Mouse (Mus musculus) CH12.LX (cell line): Measurements from ENCODE around the gene Keg1. TPM values are rescaled to one million over a fixed set of nuclear protein-coding genes. Genes with fewer than 3 reads are reported as not detected.

ENCODE experiments used
- polyA plus RNA-seq: library from polyadenylated mRNA; unstranded; fragments of >175 nt; gene quantifications from 2 replicates; pipeline ENCODE4 v1.2.1, GENCODE M21; 2012; ENCODE audit warnings: low read depth; ENCODE audit not compliant: insufficient read length
- total RNA-seq, 2 experiments: library from RNA; depleted of rRNA; stranded (reverse); fragments of 300-350 nt in 1 of 2; fragments of >200 nt in 1 of 2; gene quantifications; 2 replicates each; pipeline ENCODE4 v1.2.3; 2012 to 2014

The Keg1 gene
- total and polyA plus RNA-seq, 3 experiments, result not detected

Other genes starting within 250 kb of the Keg1 start
- gene Mpeg1, start 235.0 kb upstream of the Keg1 start, total RNA-seq (2012; rRNA removed), result 43.8 and 53.6 TPM in 2 replicates
- 67.0 and 68.0 TPM in 2 replicates for gene Mpeg1, start 235.0 kb upstream of the Keg1 start, total RNA-seq (2014; rRNA removed)
- gene Mpeg1, start 235.0 kb upstream of the Keg1 start, polyA plus RNA-seq, result 241 and 270 TPM in 2 replicates
- gene Dtx4, start 194.3 kb upstream of the Keg1 start, total RNA-seq (2012; rRNA removed), result 19.2 and 21.2 TPM in 2 replicates
- gene Dtx4, start 194.3 kb upstream of the Keg1 start, total RNA-seq (2014; rRNA removed), result 15.6 and 16.4 TPM in 2 replicates
- 28.7 and 30.5 TPM in 2 replicates for gene Dtx4, start 194.3 kb upstream of the Keg1 start, polyA plus RNA-seq
- 47.6 and 53.6 TPM in 2 replicates for gene Fam111a, start 150.0 kb upstream of the Keg1 start, total RNA-seq (2012; rRNA removed)
- gene Fam111a, start 150.0 kb upstream of the Keg1 start, total RNA-seq (2014; rRNA removed), result 92.6 and 110 TPM in 2 replicates
- gene Fam111a, start 150.0 kb upstream of the Keg1 start, polyA plus RNA-seq, result 102 and 103 TPM in 2 replicates
- 0.13 and 0.17 TPM in 2 replicates for gene Gm4952, start 95.8 kb upstream of the Keg1 start, total RNA-seq (2012; rRNA removed)
- gene Gm4952, start 95.8 kb upstream of the Keg1 start, total RNA-seq (2014; rRNA removed), result 0.26 TPM in 1 of 2 replicates, not detected in the other
- gene Gm4952, start 95.8 kb upstream of the Keg1 start, polyA plus RNA-seq, result not detected in 2 replicates
- gene Glyat, start 62.5 kb upstream of the Keg1 start, total RNA-seq (2012; rRNA removed), result not detected in 2 replicates
- not detected in 2 replicates for gene Glyat, start 62.5 kb upstream of the Keg1 start, total RNA-seq (2014; rRNA removed)
- not detected in 2 replicates for gene Glyat, start 62.5 kb upstream of the Keg1 start, polyA plus RNA-seq
- gene Olfr1442, start 25.3 kb upstream of the Keg1 start, total RNA-seq (2012; rRNA removed), result not detected in 2 replicates
- gene Olfr1442, start 25.3 kb upstream of the Keg1 start, total RNA-seq (2014; rRNA removed), result not detected in 2 replicates
- not detected in 2 replicates for gene Olfr1442, start 25.3 kb upstream of the Keg1 start, polyA plus RNA-seq
- not detected in 2 replicates for gene Olfr1443, start 17.7 kb upstream of the Keg1 start, total RNA-seq (2012; rRNA removed)
- gene Olfr1443, start 17.7 kb upstream of the Keg1 start, total RNA-seq (2014; rRNA removed), result not detected in 2 replicates
- gene Olfr1443, start 17.7 kb upstream of the Keg1 start, polyA plus RNA-seq, result not detected in 2 replicates
- 1.6 and 1.7 TPM in 2 replicates for gene Cntf, start 69.8 kb downstream of the Keg1 start, total RNA-seq (2012; rRNA removed)
- 2.2 and 2.4 TPM in 2 replicates for gene Cntf, start 69.8 kb downstream of the Keg1 start, total RNA-seq (2014; rRNA removed)
- 2.4 and 3.6 TPM in 2 replicates for gene Cntf, start 69.8 kb downstream of the Keg1 start, polyA plus RNA-seq
- 19.3 and 25.5 TPM in 2 replicates for gene Zfp91, start 100.3 kb downstream of the Keg1 start, total RNA-seq (2012; rRNA removed)
- gene Zfp91, start 100.3 kb downstream of the Keg1 start, total RNA-seq (2014; rRNA removed), result 44.8 and 49.2 TPM in 2 replicates
- 44.7 and 46.4 TPM in 2 replicates for gene Zfp91, start 100.3 kb downstream of the Keg1 start, polyA plus RNA-seq
- 39.2 and 43.0 TPM in 2 replicates for gene Lpxn, start 100.4 kb downstream of the Keg1 start, total RNA-seq (2012; rRNA removed)
- 140 and 149 TPM in 2 replicates for gene Lpxn, start 100.4 kb downstream of the Keg1 start, total RNA-seq (2014; rRNA removed)
- gene Lpxn, start 100.4 kb downstream of the Keg1 start, polyA plus RNA-seq, result 61.6 and 66.4 TPM in 2 replicates
- gene Gm5244, start 150.9 kb downstream of the Keg1 start, total RNA-seq (2012; rRNA removed), result not detected in 2 replicates
- not detected in 2 replicates for gene Gm5244, start 150.9 kb downstream of the Keg1 start, total RNA-seq (2014; rRNA removed)
- not detected in 2 replicates for gene Gm5244, start 150.9 kb downstream of the Keg1 start, polyA plus RNA-seq
- gene Olfr1444, start 161.5 kb downstream of the Keg1 start, total RNA-seq (2012; rRNA removed), result not detected in 2 replicates
- gene Olfr1444, start 161.5 kb downstream of the Keg1 start, total RNA-seq (2014; rRNA removed), result not detected in 2 replicates
- gene Olfr1444, start 161.5 kb downstream of the Keg1 start, polyA plus RNA-seq, result not detected in 2 replicates
- not detected in 2 replicates for gene Olfr1445, start 188.1 kb downstream of the Keg1 start, total RNA-seq (2012; rRNA removed)
- not detected in 2 replicates for gene Olfr1445, start 188.1 kb downstream of the Keg1 start, total RNA-seq (2014; rRNA removed)
- gene Olfr1445, start 188.1 kb downstream of the Keg1 start, polyA plus RNA-seq, result not detected in 2 replicates
- gene Olfr1446, start 197.7 kb downstream of the Keg1 start, total RNA-seq (2012; rRNA removed), result not detected in 2 replicates
- not detected in 2 replicates for gene Olfr1446, start 197.7 kb downstream of the Keg1 start, total RNA-seq (2014; rRNA removed)
- not detected in 2 replicates for gene Olfr1446, start 197.7 kb downstream of the Keg1 start, polyA plus RNA-seq
- gene Olfr1447, start 208.0 kb downstream of the Keg1 start, total RNA-seq (2012; rRNA removed), result not detected in 2 replicates
- not detected in 2 replicates for gene Olfr1447, start 208.0 kb downstream of the Keg1 start, total RNA-seq (2014; rRNA removed)
- gene Olfr1447, start 208.0 kb downstream of the Keg1 start, polyA plus RNA-seq, result not detected in 2 replicates
- not detected in 2 replicates for gene Olfr1448, start 228.6 kb downstream of the Keg1 start, total RNA-seq (2012; rRNA removed)
- not detected in 2 replicates for gene Olfr1448, start 228.6 kb downstream of the Keg1 start, total RNA-seq (2014; rRNA removed)
- gene Olfr1448, start 228.6 kb downstream of the Keg1 start, polyA plus RNA-seq, result not detected in 2 replicates
- gene Olfr1449, start 235.1 kb downstream of the Keg1 start, total RNA-seq (2012; rRNA removed), result not detected in 2 replicates
- gene Olfr1449, start 235.1 kb downstream of the Keg1 start, total RNA-seq (2014; rRNA removed), result not detected in 2 replicates
- gene Olfr1449, start 235.1 kb downstream of the Keg1 start, polyA plus RNA-seq, result not detected in 2 replicates